Mouse (Mus musculus): ENCODE results near the gene Abcg1.

DNA sequence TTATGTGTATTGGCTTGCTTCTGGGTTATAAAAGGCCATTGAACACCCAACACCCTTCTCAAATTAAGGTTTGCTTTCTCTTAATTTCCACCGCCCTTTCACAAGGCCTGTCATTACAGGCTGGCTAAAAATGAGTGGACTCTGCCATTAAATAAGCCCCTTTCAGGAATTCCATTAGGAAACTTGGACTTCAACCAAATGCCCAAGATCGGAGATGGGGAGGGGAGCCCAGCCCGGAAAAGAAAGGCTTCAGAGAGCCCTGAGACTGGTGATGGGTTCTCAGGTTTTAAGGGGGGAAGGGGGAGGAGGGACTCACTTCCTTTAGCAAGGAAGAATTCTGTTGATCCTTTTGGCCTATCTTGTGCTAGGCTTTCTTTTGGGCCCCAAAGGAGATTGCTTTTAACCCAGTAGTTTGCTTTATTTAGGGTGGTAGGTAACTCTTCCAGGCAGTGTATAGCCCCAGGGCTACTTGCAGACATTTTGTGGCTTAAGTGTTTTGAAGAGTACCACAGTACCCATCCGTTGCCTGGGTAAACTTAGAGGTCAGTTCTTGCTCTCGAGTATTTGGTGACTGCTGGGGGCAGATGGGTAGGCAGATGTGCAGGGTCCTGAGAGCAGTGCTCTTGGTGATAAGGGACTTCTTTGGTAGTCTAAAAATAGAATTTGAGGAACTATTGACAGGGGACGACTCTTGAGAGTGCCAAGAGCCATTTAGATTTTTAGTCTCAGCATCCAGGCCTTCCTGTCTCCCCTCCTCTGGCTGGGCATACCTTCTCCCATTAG is 13.1 kb downstream of the Abcg1 start:
- TF ChIP-seq EP300 (IDR thresholded peaks at IDR 0.05; ENCODE audit: insufficient read depth, low read depth, low read length) (no peak), POLR2A (IDR thresholded peaks at IDR 0.05; ENCODE audit: insufficient read depth, low read length) (no peak), CTCF (IDR thresholded peaks at IDR 0.05; ENCODE audit: low read depth, low read length) (no peak)
